Mouse (Mus musculus) cerebellum, postnatal 4 days (tissue): ENCODE results near the gene Zfp366.

Experiments
- DNase-seq, 2 experiments: peaks; one replicate each; pipeline ENCODE4 v3.0.0; 2022; ENCODE audit warnings: low spot score in 2 of 2, mixed read lengths in 1 of 2

Zfp366 gene

GRCm38 (mm10) chr13:99186138-99186853 lies 1.7 kb downstream of the Zfp366 start:
- DNase-seq: no peak

DNA sequence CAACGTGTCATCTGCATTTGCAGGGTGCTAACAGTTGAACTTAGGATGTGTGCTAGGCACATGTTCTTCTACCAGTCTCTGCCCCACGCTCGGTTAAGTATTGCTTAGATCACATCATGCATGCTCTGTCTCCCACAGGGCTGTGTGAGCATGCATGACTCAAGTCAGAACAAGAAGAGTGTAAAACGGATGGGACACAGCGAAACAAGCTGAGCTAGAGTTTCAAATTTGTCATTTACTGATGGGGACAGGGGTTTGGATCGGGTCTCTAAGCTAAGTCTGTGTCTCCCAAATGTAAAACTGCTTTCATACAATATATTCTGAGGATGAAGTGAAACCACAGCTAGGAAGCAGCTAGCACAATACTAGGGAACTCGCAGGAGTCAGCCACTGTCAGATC lies 2.2 kb downstream of the Zfp366 start:
- DNase-seq: no peak

- DNase-seq: no peak
Observed at GRCm38 (mm10) chr13:99187456-99187855, 2.8 kb downstream of the Zfp366 start.

- DNase-seq: no peak
Observed at GRCm38 (mm10) chr13:99188625-99189024, 4.0 kb downstream of the Zfp366 start.

DNA sequence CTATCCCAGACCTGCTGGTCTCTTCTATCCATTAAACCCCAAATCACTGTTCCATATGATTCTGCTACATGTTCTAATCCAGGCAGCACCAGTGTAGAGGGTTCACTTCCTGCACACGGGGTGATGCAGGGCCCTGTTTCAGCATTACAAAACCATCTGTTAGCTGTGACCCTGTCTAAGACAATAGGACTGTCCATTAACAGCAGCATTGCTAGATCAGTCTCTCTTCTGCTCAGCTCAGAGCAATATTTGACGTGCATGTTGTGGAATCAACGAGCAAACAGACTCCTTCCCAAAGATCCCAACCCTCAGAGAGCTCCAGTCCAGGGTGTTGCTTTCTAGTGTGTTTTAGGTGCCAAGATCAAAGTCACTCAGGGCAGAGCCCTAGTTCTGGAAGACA lies 5.0 kb downstream of the Zfp366 start:
- DNase-seq: no peak

GRCm38 (mm10) chr13:99190466-99190865 lies 5.8 kb downstream of the Zfp366 start:
- DNase-seq: no peak

GRCm38 (mm10) chr13:99191063-99191462 lies 6.4 kb downstream of the Zfp366 start:
- no peak for DNase-seq

- DNase-seq: no peak
Observed at GRCm38 (mm10) chr13:99196314-99196713, 11.7 kb downstream of the Zfp366 start.

GRCm38 (mm10) chr13:99196865-99197264 lies 12.2 kb downstream of the Zfp366 start:
- DNase-seq: no peak

GRCm38 (mm10) chr13:99201647-99202574 lies 17.3 kb downstream of the Zfp366 start:
- no peak for DNase-seq

DNA sequence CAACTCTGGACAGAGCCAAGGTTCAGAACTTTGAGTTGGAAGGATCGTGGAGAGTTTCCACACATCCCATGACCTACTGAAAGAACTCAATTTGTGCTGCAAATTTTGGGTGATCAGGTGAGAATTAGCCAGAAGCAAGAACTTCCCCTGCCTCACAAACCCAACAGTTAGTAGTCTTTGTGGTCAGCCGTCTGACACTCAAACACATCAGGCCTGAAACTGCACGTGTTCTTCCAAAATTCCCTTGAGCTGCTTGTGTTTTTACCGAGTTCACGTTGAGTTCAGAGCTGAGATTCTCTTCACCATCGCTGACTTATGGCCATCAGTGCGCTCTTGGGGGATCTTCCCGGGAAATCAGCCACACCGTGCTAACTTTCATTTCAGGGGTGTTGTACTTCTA lies 22.6 kb downstream of the Zfp366 start:
- DNase-seq: no peak

- no peak for DNase-seq
Observed at GRCm38 (mm10) chr13:99209859-99210258, 25.2 kb downstream of the Zfp366 start.

- DNase-seq: no peak
Observed at GRCm38 (mm10) chr13:99210837-99211236, 26.2 kb downstream of the Zfp366 start.

DNA sequence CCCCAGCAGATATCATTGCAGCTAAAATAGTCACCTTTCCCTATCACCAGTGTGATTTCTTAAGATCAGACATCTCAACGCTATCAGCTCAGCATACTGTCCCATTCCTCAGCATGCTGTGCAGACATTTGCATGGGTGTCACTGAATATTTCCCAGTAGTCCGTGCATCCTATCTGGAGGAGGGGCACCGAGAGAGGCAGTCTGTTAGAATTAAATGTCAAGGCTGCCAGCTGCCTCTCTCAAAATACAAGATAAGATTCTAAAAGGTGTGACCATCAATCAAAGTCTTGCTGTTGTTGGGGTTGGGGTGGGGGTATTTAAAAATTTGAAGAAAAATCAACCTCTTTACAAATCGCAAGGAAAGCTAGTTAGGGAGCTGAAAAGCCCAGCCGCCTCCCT lies 28.4 kb downstream of the Zfp366 start:
- DNase-seq: no peak

DNA sequence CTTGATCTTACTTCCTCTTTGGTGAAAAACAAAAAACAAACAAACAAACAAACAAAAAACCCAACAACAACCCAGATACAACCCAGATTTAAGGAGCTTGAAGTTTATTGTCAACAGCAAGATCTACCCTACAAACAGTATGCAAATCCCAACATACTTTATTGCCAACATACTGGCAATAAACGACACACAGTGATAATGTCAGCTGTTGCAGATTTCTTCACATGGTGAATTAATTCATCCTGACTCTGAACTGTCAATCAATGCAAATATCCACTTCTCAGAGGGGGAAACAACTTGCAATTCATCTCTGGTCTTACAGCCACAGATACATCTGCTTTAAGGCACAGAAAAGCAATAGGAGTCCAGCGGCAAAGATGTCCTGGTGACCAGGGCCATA lies 31.4 kb downstream of the Zfp366 start:
- DNase-seq: no peak

DNA sequence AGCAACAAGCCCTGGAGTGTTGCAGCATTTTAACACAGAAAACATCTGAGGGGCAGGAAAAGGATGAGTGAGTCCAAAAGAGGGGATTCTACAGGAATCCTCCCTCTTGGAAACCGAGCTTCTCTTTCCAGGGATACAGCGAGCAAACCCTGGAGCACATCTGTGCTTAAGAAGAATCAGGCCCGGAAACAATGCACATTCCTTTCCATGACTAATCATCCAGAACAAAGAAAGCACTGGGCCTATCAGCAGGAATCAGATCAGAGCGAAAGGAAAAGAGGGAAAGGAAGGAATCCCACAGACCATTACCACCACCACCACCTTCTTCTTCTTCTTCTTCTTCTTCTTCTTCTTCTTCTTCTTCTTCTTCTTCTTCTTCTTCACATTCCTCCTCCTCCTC lies 33.4 kb downstream of the Zfp366 start:
- no peak for DNase-seq

- DNase-seq: no peak
Observed at GRCm38 (mm10) chr13:99219586-99219985, 35.0 kb downstream of the Zfp366 start.

- DNase-seq: no peak
Observed at GRCm38 (mm10) chr13:99221996-99222395, 37.4 kb downstream of the Zfp366 start.

DNA sequence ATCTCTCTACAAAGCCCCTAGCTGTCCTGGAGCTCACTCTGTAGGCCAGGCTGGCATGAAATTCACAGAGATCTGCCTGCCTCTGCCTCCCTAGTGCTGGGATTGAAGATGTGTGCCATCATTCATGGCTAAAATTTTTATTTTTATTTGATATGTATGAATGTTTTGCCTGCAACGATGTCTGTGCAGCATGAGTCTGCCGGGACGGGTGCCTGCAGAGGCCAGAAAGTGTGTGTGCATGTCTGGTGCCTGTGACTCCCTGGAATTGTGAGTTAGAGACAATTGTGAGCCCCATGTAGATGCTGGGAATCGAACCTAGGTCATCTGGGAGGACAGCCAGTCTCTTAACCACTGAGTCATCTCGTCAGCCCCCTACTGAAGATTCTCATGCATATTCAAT lies 37.9 kb downstream of the Zfp366 start:
- DNase-seq: no peak

- no peak for DNase-seq
Observed at GRCm38 (mm10) chr13:99223321-99223884, 38.8 kb downstream of the Zfp366 start.

GRCm38 (mm10) chr13:99223917-99224316 lies 39.3 kb downstream of the Zfp366 start:
- DNase-seq: no peak

DNA sequence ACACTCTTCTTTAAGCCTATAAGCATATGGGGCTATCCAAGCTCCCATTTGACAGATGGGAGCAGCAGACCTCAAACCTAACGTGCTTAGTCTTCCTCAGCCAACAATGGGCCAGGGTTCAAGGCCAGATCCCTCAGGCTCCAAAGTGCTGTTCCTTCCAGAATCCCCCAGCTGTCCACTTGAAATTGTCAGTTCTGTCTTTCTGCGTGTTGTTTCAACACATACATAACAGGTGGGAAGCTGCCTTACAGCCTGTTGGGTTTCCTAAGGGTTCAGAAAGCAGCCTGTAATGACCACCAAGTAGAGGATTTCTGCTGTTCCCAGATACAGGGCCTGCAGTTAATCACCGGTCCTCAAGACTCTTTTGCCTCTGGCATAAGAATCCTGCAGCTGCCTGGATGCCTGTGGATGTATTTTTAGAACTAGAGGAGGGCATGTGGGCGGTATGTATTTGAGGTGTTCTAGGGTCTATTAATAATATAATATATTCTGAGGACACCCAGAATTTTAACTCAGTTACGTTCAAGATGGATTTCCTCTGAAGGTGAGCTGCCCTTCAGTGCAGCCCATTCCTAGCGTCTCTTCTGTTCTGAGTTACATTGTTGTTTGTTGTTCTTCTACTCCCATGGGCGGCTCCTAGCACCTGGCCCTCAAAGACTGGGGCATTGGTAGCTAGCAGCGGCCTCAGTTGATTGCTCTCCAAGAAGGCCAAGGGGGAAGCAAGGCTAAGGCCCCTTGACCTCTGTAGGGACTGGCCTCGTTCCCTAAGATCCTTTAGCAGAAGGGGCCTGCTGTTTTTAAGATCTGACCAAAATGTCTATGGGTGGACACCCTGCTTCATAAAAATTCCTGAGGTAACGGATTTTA lies 41.0 kb downstream of the Zfp366 start:
- no peak for DNase-seq
